Mouse (Mus musculus): ENCODE results near the gene Mylpf. TPM values are rescaled to one million over a fixed set of nuclear protein-coding genes. Genes with fewer than 3 reads are reported as not detected.
"Not testable (repeated sequence)": the region's sequence is repeated elsewhere in the genome, so short reads cannot be mapped to it uniquely, and the experiment has no call there.

The Mylpf gene
- total RNA-seq, 2 experiments from 2014 or later: 46,059 to 51,168 TPM

DNA sequence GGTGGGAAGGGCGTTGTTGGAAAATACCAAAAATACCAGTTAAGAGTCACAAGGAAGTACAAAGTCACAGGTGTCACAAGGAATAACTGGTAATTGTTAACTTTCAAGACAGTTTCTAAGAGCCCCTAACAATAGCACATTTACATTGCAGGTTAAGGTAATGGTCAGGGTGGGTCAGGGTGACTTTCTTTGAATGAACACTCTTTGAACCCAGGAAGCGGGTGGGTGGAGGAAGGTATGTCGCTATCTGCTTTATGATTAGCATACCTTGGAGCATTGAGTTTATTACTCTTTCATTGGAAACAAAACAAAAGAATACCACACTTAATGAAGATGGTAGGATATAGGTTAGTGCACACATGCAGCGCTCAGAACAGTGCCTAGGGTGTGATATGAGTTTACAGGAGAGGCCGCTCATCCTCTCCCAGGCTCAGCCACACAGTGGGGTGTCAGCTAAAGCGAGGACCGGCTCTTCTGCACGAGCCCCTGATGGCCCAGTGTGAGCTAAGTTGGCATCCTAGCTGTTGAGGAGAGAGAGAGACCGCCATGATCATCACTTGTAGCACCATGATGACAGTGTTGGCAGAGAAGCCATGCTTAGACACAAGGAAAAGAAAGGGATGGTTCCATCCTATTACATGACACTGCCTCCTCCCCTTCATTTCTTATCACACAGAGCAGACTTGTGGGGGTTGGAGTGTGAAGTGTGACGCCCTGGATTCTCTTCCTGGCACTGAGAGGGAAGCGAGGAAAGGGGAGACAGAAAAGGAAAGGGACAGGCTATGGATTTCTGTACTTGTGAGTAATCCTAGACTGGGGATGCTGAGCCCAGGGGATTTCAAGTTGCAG lies 16.7 kb downstream of the Mylpf start:
- no peak for DNase-seq

DNA sequence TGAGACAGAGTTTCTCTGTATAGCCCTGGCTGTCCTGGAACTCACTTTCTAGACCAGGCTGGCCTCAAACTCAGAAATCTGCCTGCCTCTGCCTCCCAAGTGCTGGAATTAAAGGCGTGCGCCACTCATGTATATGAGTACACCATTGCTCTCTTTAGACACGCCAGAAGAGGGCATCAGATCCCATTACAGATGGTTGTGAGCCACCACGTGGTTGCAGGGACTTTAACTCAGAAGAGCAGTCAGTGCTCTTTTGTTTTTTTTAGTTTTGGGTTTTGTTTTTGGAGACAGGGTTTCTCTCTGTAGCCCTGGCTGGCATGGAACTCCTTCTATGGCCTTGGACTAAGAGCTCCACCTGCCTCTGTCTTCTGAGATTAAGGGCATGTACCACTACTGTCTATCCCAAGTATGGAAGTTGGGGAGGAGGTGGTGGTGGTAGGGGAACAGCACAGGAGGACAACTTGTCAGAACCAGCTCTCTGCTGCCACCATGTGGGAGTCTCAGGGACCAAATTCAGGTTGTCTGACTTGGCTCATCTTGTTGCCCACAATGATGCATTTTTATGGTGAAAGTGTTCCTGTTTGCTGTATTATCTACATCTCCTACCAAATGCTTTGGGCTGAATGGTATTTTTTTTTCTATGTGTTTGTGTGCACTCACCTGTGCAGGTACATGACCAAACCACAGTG lies 20.1 kb downstream of the Mylpf start:
- DNase-seq: peak; percentile 87

DNA sequence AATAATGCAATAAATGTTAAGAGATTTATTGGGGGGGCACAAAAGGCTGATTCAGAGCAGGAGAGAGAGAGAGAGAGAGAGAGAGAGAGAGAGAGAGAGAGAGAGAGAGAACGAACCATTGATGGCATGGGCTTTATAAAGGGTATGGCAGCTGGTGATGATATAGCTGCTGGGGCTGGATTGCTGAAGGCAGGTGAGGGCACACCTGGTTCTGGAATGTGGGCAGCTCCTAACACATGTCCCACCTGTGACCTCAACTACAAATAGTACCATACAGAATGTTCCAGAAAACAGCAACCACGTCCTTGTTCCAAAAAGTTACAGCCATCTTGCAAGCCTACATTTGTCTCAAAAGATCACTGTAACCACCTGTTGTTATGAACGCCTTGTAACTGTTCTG lies 22.7 kb downstream of the Mylpf start:
- DNase-seq: no peak

DNA sequence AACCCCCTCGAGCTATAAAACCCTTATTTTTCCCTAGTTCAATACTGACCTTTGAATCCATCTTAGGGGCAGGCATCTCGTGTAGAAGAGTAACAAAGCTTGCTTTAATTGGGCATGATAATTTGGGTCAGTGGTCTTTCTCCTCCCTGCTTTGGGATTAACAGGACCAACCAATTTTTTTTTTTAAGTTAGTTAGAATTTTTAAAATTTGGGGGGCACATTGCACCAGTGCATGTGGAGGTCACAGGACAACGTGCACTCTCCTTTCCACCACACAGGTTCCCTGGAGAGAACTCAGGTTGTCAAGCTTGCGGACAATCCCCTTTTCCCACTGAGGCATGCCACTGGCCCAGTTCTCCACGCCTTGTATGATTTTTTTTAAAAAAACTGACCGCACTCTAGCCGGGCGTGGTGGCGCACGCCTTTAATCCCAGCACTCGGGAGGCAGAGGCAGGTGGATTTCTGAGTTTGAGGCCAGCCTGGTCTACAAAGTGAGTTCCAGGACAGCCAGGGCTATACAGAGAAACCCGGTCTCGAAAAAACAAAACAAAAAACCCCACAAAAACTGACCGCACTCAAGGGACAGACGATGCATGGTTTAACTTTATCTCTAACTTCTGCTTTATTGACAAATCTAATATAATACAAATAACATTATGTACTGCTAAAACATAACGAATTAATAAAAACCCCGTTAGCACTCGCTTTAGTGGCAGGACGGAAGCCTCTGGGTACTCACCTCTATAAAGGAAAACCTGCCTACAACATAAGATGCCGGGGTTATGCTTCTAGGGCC lies 23.3 kb downstream of the Mylpf start:
- no peak for DNase-seq

DNA sequence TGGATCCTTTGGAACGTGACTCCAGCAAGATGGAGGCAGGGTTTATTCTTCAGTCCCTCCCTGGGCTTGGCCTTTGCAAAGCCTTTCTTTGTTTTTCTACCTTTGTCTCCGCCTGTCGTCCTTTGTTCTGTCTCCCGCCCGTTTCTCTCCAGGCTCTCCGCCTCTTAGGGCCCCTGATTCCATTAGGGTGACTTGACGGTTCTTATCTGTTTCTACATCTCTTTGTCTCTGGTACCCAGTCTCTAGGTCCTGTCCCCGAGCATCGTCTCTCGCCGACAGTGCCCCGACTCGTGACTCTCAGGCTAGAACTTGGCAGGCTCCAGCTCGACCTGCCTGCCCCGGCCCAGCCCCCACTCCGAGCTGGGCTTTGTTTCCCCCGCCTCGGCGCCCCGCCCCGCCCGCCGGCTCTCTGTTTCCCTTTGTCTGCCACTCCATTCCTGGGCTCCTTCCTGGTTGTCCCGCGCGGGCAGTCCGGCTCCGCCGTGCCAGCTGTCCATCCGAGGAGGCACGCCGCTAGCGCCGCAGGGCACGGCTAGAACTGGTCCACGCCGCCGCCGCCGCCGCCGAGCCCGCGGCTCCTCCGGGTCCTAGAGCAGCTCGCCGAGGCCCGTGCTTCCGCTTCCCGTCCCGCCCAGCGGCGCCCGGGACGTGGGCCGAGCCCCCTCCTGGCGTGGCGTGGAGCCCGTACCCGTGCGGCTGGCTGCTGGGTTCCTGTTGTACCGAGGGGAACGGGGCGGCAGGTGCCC lies 24.1 kb downstream of the Mylpf start, which contains the start of the genes Zfp553 and Sept1:
Zfp553 (plus strand) TSS at position 440 of the 746 bp plus-strand sequence.
Sept1 (minus strand) TSS at position 509 of the 746 bp plus-strand sequence.
- peak; percentile 85 for DNase-seq

DNA sequence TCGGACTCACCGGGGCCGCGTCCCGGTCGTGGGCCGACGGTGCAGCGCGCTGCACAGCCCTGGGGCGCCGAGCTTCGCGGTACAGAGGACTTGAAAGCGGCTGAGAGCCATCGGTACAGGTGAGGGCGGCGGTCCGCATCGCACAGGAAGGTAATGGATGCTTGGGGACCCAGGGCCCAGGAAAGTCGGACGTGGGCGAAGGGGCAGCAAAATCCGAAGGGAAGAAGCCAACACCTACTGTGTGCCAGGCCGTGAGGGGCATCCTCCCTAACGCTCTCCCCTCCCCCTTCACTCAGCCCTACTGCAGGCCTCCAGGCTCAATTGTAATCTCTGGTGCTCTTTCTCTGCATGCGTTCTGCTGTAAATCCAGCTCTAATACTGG lies 24.7 kb downstream of the Mylpf start:
- no peak for DNase-seq

DNA sequence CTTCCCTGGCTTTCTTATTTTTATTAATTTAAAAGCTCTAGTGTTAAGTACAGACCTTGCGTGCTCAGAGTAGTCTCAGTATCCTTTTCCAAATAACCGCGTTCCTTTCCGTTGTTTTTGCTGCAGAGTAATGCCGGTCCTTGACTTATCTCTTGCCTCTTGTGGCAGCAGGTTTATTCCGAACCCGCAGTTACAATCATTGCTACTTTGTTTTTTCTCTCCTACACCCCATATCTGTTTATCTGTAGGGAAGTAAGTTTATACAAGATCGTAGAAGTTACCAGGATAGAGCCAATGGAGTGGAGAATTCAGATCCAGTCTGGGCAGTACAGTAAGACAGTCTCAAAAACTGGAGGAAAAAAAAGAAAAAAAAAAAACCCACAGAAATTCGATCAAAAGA lies 25.1 kb downstream of the Mylpf start:
- DNase-seq: no peak

DNA sequence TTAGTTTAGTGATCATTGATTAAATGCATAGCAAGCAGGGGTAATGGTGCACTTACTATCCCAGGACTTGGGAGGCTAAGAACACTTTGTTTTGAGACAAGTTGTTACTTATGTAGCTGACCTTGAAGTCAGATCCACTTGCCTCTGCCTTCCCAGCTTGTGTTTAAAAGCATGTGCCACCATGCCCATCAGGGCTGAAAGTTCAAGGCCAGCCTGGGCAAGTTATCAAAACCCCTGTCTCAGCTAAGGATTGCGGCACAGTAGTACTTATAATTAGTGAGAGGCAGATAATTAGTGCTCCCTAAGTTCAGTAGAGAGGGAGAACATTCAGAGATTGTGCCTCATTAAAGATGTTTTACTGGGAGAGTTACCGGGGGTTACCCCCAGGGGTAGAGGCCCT lies 26.1 kb downstream of the Mylpf start:
- DNase-seq: no peak

DNA sequence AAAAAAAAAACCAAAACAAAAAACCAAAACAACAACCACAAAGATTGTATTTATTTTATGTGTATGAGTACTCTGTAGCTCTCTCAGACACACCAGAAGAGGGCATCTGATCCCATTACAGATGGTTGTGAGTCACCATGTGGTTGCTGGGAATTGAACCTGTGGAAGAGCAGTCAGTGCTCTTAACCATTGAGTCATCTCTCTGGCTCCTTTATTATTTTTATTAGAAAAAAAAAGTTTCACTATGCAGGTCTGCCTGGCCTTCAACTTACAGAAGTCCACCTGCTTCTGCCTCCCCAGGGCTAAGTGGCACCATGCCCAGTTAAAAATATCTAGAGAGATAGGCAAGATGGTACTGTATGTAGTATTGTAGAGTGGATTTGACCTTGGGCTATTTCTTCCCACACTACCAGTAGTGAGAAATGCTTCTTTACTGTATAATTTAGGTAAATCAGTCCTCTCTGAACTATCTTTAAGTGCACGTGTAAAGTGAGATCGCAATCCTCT lies 34.7 kb downstream of the Mylpf start:
- DNase-seq: no peak

DNA sequence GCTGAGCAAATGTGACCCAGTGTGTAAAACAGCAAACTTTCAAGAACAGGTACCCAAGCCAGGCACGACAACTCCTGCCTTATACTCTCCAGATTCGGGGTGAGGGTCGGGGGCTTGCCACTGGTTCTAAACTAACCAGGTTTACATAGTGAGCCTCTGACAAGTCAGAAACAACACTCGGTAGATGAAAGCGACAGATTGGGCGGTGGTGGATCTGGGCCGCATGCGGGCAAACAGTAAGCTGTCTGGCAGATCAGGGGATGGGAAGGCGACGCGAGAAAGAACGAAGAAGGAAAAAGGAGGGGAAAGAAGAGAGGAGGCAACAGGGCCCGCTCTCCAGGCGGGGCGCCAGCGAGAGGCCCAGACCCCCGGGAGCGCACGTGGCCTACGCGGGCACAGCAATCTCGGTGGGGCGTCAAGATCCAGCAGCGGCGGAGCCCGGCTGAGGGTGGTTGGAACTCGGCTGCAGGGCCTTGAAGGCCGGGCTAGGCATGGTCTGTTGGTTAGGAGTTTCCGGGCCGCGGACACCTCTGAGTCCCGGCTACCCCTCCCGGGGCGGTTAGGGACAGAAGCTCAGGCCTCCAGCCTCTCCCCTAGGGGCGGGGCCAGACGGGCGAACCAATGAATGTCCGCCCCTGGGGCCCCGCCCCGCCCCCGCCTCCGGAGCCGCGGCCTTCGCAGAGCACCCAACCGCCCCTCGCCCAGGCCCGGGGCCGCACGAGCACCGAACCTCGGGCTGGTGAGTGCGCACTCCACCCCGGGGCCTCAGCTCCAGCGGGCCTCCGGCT lies 35.4 kb downstream of the Mylpf start, which contains the start of gene Zfp771:
Zfp771 (plus strand) TSS at position 405 of the 788 bp plus-strand sequence.
- peak; percentile 98 for DNase-seq

DNA sequence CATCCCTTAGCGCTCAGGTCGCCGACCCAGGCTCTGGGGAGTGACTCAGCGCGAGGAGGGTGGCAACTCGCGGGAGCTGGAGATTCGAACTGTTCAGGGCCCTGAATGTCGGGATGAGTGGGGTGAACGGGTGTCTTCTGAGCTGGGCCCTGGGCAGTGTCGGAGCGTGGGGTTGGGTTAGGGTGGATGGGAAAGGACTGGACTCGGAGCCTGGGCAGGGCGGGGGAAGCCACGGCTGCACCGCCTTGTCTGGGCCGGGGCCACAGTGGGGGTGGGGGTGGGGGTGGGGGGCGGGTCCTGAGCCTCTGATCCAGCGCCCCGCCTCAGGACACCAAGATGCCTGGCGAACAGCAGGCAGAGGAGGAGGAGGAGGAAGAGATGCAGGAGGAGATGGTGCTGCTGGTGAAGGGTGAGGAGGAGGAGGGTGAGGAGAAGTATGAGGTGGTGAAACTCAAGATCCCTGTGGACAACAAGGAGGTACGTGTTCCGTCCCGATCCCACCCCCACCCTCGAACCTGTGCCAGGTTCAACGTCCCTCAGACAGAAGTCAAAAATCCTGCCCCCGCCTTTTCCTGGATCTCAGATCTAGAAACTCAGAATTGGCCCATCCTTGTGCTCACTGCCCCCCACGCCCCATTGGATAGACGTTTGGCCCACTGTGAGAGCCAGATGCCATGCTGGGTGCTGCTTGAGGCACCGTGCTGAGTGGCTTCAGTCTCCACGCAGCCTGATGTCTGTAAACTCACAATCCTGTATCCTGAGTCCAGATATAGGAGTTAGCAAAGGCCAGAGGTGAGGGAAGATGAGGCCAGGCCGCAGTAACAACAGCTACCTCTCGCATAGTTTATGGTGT lies 36.2 kb downstream of the Mylpf start:
- DNase-seq: peak; percentile 65

DNA sequence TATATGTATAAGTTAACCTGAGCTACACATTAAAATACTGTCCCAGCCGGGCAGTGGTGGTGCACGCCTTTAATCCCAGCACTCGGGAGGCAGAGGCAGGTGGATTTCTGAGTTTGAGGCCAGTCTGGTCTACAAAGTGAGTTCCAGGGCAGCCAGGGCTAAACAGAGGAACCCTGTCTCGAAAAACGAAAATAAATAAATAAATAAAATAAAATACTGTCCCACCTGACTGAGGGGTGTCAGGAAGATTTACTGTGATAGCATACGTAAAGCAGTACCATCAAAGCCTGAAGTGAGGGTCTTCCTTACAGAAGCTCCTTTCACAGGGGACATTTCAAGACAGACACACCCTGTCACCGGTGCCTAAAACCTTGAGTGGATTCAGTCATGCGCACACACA lies 41.8 kb downstream of the Mylpf start:
- DNase-seq: not testable (repeated sequence)

DNA sequence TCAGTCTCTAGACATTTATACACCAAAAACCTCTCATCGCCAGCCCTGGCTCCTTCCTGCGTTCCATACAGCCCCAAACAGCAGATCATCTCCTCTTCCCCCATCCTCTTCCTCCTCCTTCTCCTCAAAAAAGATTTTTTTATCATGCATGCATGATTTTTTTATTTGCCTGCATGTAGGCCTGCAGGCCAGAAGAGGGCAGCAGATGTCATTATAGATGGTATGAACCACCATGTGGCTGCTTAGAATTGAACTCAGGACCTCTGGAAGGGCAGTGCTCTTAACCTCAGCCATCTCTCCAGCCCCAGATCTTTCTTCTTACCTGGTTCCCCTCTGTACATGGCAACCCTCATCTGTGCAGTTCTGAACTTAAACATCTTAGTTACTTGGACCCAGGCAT lies 43.7 kb downstream of the Mylpf start:
- no peak for DNase-seq

DNA sequence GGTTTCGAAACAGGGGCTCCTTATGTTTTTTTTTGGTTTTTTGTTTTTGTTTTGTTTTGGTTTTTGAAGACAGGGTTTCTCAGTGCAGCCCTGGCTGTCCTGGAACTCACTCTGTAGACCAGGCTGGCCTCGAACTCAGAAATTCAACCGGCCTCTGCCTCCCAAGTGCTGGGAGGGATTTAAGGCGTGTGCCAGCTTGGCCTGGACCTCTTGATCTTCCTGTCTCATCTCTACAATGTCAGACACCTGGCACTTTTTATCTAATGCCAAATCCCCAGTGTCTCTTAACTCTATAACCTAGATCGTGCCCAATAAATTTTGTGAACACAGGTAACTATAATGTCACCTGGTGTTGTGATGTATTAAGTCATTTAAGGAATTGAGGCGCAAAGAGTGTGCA lies 44.7 kb downstream of the Mylpf start:
- DNase-seq: no peak

DNA sequence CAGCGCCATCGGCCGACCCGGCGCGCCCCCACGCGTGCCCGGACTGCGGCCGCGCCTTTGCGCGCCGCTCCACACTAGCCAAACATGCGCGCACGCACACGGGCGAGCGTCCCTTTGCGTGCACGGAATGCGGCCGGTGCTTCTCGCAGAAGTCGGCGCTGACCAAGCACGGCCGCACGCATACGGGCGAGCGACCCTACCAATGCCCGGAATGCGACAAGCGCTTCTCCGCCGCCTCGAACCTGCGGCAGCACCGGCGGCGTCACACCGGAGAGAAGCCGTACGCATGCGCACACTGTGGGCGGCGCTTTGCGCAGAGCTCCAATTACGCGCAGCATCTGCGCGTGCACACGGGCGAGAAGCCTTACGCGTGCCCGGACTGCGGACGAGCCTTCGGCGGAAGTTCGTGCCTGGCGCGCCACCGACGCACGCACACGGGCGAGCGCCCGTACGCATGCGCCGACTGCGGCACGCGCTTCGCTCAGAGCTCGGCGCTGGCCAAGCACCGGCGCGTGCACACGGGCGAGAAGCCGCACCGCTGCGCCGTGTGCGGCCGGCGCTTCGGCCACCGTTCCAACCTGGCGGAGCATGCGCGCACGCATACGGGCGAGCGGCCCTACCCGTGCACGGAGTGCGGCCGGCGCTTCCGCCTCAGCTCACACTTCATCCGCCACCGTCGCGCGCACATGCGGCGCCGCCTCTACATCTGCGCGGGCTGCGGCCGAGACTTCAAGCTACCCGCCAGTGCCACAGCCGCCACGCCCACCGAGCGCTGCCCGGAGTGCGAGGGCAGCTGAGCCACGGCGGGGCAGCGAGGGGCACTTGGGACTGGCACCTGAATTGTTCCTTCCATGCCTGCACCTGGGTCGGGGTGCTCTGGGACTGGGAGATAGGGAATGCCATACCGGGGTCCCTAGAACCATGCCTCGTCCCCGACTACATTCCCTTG lies 45.4 kb downstream of the Mylpf start:
- DNase-seq: peak; percentile 96

DNA sequence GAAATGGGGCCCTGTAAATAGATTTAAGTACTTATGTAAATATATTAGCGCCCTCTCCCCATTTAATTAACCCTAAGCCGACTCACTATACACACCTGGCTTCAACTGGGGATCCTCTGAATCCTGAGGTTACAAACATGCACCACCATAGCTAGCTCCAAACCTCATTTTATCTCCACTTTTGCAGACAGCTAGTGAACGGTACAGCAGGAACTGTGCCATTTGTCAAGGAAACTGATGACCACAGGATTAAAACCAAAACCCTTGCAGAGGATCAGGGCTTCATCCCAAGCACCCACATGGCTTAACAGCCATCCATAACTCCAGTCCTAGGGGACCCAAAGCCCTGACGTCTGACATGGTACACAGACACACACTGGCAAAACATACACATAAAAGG lies 46.3 kb downstream of the Mylpf start:
- DNase-seq: no peak

DNA sequence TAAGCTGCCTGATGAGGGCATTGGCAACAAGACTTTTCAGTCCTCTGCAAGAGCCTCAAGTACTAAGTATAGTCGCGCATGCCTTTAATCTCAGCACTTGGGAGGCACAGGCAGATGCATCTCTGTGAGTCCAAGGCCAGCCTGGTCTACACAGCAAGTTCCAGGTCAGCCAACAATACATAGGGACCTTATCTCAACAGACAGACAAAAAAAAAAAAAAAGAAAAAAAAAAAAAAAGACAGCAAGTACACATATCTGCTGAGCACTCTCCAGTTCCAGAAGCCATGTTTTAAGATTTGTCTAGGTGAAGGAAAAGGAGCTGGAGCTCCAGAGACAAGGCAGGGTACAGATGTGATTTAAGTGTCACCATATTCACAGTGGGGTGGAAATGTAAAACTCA lies 47.3 kb downstream of the Mylpf start:
- DNase-seq: no peak

DNA sequence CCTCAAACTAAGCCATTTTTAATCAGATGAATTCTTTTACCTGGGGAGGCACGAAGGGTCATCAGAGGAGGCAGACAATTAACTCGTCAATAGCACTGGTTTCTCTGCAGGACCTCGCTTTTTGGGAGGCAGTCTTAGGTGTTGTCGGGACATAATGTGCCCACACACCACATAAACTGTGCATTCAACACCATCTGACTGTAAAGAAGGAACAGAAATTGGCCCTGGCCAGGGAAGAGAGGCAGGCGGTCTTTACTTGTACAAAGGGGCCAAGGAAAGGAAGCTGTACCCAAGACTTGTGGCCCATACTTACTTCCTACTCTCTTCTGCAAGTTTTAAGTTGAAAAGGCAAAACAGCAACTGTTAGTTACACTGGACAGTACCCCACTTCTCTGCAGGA lies 47.8 kb downstream of the Mylpf start:
- no peak for DNase-seq
